Mouse (Mus musculus) neural tube, embryonic 13.5 days (tissue): ENCODE measurements around the gene Cox7a2l. TPM values are rescaled to one million over a fixed set of nuclear protein-coding genes. Genes with fewer than 3 reads are reported as not detected.

ENCODE experiments used
- ATAC-seq: fragments of 200-750 bp; cut with Nextera tagmentation; 2 replicates; pipeline ENCODE4 v1.8.0; 2017; ENCODE audit warnings: low read depth, mild to moderate bottlenecking, moderate TSS enrichment, moderate library complexity
- H3K27ac ChIP-seq: fragments of 300-500 bp; sonication (generic); replicated peaks from 2 replicates; pipeline ENCODE4 v1.5.1; 2015; ENCODE audit warnings: moderate library complexity, mild to moderate bottlenecking, inconsistent platforms
- H3K27me3 ChIP-seq: fragments of 300-500 bp; sonication (generic); 2 replicates; pipeline ENCODE4 v1.6.1; 2015; ENCODE audit warnings: mild to moderate bottlenecking, inconsistent platforms
- H3K36me3 ChIP-seq: fragments of 300-500 bp; sonication (generic); 2 replicates; pipeline ENCODE4 v1.6.1; 2015; ENCODE audit warnings: mild to moderate bottlenecking, inconsistent platforms
- H3K4me1 ChIP-seq: fragments of 300-500 bp; sonication (generic); replicated peaks from 2 replicates; pipeline ENCODE4 v1.6.1; 2015; ENCODE audit warnings: inconsistent platforms
- H3K4me2 ChIP-seq: fragments of 300-500 bp; sonication (generic); 2 replicates; pipeline ENCODE4 v1.6.1; 2015; ENCODE audit warnings: inconsistent platforms, mild to moderate bottlenecking, moderate library complexity
- H3K4me3 ChIP-seq: fragments of 300-500 bp; sonication (generic); 2 replicates; pipeline ENCODE4 v1.5.1; 2015; ENCODE audit warnings: mild to moderate bottlenecking, inconsistent platforms
- H3K9ac ChIP-seq: fragments of 300-500 bp; sonication (generic); 2 replicates; pipeline ENCODE4 v1.6.1; 2015; ENCODE audit warnings: moderate library complexity, mild to moderate bottlenecking, inconsistent platforms
- H3K9me3 ChIP-seq: fragments of 300-500 bp; sonication (generic); 2 replicates; pipeline ENCODE4 v1.6.1; 2016; ENCODE audit warnings: inconsistent platforms
- WGBS: fragments of 180-500 bp; shearing (Covaris S2); methylation state at CpG from one replicate; pipeline ENCODE4 v1.1.7; 2015; 5-methylcytosine and 5-hydroxymethylcytosine counted together
- polyA plus RNA-seq: library from polyadenylated mRNA; unstranded; fragments of >200 nt; fragmentation: Nextera tagmentation; extraction: Ambion mirVana; gene quantifications from 2 replicates; pipeline ENCODE4 v1.2.1, GENCODE M21; 2015

The Cox7a2l gene
- polyA plus RNA-seq, 1 experiment from 2014 or later: 192 TPM

DNA sequence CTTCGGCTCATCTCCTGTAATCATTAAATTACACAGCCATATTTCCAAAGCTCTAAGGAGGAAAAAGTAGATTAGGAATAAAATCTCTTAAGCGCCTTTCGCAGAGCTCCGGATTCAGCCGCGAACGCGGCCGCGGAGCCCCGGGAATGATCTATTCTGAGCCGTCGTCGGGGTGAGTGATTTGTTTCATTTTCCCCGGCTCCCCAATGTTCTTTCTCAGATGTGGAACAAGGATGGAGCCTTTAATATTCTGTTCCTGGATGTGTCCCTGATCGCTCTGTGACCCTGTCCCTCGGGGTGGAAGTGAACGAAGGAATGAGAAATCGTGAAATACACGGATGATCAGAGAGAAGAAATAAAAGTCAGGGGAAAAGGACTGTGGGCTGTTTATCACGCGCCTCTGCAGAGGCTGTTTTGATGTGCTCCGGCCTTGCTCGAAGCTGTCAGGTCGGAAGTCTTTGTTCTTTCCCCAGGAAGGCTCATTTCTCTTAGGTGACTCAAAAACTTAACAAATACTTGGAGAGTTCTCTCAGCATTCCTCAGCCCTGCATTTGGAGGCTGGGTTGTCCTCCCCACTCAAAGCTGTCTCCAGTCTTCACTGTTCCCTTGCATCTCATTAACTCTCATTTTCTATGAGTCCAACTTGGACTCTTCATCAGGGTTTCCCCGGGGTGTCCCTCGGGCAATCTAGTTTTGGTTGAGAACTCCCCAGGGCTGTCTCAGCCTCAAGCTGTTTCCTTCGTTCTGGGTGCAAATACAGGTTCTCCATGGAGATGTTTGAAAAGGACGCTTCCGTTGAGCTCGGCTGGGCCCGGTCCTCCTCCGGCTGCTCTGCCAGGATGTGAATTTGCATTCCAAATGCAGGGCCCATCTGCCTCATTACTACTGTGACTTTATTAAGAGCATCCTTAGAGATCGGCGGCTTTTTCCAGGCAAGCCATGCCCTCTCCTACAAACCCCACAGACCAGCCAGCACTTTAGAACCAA is 28.9 kb upstream of the Cox7a2l start:
- peak overlapping the region; percentile 21 for H3K4me3 ChIP-seq
- peaks cover 20% of the 10 kb centered on the region for H3K27me3 ChIP-seq
- peak overlapping the region; percentile 22 for H3K9ac ChIP-seq
- H3K4me1 ChIP-seq: peaks cover 30% of the 10 kb centered on the region
- ATAC-seq: peak; percentile 65
- H3K4me2 ChIP-seq: peak overlapping the region; percentile 51
- 3% methylated on average over 35 of the region's 35 CpGs for WGBS
- no peaks in the 10 kb centered on the region for H3K36me3 ChIP-seq
- H3K9me3 ChIP-seq: no peaks in the 10 kb centered on the region
- peak overlapping the region; percentile 63 for H3K27ac ChIP-seq

DNA sequence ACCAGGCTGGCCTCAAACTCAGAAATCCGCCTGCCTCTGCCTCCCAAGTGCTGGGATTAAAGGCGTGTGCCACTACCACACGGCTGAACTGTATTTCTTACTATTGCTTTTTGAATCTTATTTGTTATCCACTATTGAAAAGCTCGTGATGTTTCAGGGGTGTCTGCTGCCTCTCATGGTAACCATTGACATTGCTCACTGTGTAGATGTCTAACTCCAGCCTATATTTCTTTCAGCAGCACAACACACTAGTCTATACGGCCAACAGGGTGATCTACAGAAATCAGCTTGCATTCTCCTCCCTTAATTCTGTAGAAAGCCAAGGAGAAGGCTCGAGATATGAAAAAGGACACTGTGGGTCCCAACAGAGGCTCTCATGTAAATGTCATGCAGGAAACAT is 28.1 kb upstream of the Cox7a2l start:
- H3K36me3 ChIP-seq: no peaks in the 10 kb centered on the region
- no peak overlapping the region; the same call in 1 of the 2 replicates for H3K9ac ChIP-seq
- peak overlapping the region; percentile 51 for H3K4me2 ChIP-seq
- H3K9me3 ChIP-seq: no peaks in the 10 kb centered on the region
- H3K27ac ChIP-seq: 0 out of 2 replicates have a peak overlapping the region, but pooled peaks have one; percentile 63
- WGBS: 61% methylated on average over 6 of the region's 6 CpGs
- peaks cover 30% of the 10 kb centered on the region for H3K4me1 ChIP-seq
- no peak for ATAC-seq
- H3K4me3 ChIP-seq: no peak overlapping the region
- peaks cover 20% of the 10 kb centered on the region for H3K27me3 ChIP-seq

DNA sequence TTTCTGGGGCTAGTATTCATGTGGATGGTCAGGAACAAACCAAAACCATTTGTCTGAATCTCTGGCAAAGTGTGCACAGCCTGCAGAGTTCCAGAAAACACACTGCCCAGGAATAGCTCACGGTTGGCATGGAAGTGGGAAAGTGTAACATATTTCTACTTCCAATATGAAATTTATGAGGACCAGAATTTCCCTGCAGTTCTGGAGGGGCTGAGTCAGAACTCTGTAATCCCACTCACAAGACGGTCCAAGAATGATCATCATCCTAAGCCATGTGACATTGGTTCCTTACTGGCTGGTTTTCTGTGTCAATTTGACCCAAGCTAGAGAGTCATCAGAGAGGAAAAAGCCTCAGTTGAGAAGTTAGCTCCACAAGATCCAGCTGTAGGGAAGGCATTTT is 25.3 kb upstream of the Cox7a2l start:
- H3K4me3 ChIP-seq: no peak overlapping the region
- H3K9me3 ChIP-seq: no peaks in the 10 kb centered on the region
- H3K4me2 ChIP-seq: no peak overlapping the region
- peaks cover 26% of the 10 kb centered on the region for H3K4me1 ChIP-seq
- H3K9ac ChIP-seq: no peak overlapping the region
- peaks cover 6% of the 10 kb centered on the region for H3K27me3 ChIP-seq
- WGBS: 91% methylated on average over 2 of the region's 2 CpGs
- no peak for ATAC-seq
- H3K36me3 ChIP-seq: no peaks in the 10 kb centered on the region
- no peak overlapping the region for H3K27ac ChIP-seq

DNA sequence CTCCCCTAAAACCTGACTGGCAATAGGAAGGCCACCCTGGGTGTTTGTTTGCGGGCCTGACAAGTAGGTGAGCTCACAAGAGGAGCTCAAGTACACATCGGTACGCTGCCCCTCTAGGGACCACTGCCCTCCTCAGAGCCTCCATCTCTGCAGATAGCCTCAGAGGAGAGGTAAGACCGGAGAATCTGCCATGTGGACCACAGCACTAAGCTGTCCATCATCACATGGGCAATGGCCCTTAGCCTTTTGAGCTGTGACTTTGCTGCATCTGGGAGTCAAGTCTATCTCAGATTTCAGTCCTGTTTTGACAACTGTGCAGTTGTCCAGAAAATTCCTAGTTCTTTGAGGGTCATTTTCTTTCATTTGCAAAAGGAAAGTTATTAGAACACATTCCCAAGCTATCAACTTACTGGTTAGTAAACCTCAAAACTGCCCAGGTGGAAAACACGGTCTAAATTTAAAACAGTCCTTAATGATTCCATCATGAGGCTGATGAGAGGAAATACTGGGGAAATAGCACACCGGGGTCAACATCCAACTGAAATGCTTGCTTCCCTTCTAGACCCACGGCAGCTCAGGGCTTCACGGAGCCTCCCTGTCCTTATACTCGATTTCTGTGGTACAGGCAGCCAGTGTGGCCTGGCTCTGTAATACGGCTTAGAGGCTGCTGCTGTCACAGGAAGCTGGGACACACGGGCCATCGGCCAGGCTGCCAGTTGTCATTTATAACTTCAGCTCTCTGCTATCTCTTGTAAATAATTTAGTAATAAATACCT is 22.3 kb upstream of the Cox7a2l start:
- 74% methylated on average over 12 of the region's 12 CpGs for WGBS
- H3K36me3 ChIP-seq: no peaks in the 10 kb centered on the region
- H3K9ac ChIP-seq: no peak overlapping the region
- peaks cover 3% of the 10 kb centered on the region; the same call in 1 of the 2 replicates for H3K4me1 ChIP-seq
- ATAC-seq: no peak
- H3K4me3 ChIP-seq: no peak overlapping the region
- no peaks in the 10 kb centered on the region for H3K27me3 ChIP-seq
- H3K4me2 ChIP-seq: no peak overlapping the region
- no peak overlapping the region for H3K27ac ChIP-seq
- H3K9me3 ChIP-seq: no peaks in the 10 kb centered on the region

DNA sequence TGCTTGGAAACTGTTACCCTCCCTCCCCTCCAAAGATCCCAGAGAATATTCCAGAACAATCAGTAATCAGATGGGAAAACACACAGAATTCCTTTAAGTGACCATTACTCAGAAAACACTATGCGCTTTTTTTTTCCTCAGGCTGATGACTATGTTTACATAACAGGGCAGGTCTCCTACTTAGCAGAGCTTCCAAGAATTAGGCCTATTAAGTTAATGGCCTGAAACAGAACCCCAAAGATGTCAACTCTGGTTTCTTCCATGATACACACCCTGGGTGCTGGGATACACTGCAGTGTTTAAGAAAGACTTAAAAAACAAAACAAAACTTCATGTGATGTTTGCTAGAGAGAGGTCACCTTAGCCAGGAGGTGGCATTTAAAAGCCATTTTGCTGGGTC is 21.6 kb upstream of the Cox7a2l start:
- H3K27me3 ChIP-seq: no peaks in the 10 kb centered on the region
- no peak for ATAC-seq

DNA sequence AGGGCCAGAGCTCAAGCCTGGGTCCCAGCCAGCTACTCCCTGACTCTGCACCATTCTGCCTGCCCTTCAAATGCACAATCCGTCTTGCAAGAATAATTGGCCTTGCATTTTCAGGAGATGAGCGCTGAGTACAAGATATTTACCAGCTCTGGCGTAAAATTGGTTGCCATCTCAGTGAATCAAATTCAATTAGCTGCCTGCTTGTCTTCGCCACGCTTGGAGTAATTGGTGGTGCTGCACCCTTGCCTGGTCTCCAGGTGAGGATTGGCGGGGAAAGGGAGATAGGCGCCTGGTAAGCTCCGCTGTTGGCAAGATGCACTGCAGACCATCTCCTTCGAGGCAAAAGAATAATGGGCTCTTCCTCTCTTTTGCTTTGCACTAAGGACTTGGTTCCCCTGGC is 21.0 kb upstream of the Cox7a2l start:
- H3K4me1 ChIP-seq: peaks cover 3% of the 10 kb centered on the region; the same call in 1 of the 2 replicates
- WGBS: 57% methylated on average over 9 of the region's 9 CpGs
- H3K27ac ChIP-seq: peak overlapping the region; percentile 38; the same call in 1 of the 2 replicates
- no peak overlapping the region for H3K9ac ChIP-seq
- H3K4me2 ChIP-seq: no peak overlapping the region
- no peak for ATAC-seq
- H3K9me3 ChIP-seq: no peaks in the 10 kb centered on the region
- H3K27me3 ChIP-seq: no peaks in the 10 kb centered on the region
- H3K36me3 ChIP-seq: no peaks in the 10 kb centered on the region
- no peak overlapping the region for H3K4me3 ChIP-seq

More for the DNA sequence above, 21.6 kb upstream of the Cox7a2l start:
- 67% methylated on average over 1 of the region's 1 CpGs for WGBS
- Histone ChIP-seq H3K9me3 (no peaks in the 10 kb centered on the region), H3K9ac (no peak overlapping the region), H3K36me3 (no peaks in the 10 kb centered on the region), H3K4me3 (no peak overlapping the region), H3K4me2 (no peak overlapping the region), H3K4me1 (peaks cover 3% of the 10 kb centered on the region; the same call in 1 of the 2 replicates), H3K27ac (peak overlapping the region; percentile 38; the same call in 1 of the 2 replicates)

DNA sequence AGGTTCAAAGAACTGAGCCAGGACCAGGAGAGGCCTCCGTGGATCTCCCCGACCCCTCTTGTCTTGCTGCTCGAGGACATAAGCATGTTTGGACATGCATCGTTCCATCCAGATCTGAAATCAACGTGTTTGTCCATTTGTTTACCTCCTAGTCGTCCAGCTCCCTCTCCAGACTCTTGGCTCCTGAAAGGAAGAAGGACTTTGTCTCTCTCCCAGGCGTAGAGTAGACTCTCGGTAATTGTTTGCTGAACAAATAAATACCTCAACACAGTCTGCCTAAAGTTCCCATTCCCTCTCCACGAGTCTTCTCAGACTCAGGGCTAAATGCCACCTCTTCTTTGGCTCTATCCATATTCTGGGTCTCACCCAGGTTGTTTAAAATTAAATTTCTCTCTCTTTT is 16.0 kb upstream of the Cox7a2l start:
- no peak overlapping the region for H3K27ac ChIP-seq
- H3K9ac ChIP-seq: no peak overlapping the region
- H3K27me3 ChIP-seq: no peaks in the 10 kb centered on the region
- H3K4me2 ChIP-seq: no peak overlapping the region
- peaks cover under 1% of the 10 kb centered on the region for H3K4me1 ChIP-seq
- no peaks in the 10 kb centered on the region for H3K9me3 ChIP-seq
- no peak overlapping the region for H3K4me3 ChIP-seq
- no peak for ATAC-seq
- H3K36me3 ChIP-seq: no peaks in the 10 kb centered on the region
- WGBS: 86% methylated on average over 9 of the region's 9 CpGs

DNA sequence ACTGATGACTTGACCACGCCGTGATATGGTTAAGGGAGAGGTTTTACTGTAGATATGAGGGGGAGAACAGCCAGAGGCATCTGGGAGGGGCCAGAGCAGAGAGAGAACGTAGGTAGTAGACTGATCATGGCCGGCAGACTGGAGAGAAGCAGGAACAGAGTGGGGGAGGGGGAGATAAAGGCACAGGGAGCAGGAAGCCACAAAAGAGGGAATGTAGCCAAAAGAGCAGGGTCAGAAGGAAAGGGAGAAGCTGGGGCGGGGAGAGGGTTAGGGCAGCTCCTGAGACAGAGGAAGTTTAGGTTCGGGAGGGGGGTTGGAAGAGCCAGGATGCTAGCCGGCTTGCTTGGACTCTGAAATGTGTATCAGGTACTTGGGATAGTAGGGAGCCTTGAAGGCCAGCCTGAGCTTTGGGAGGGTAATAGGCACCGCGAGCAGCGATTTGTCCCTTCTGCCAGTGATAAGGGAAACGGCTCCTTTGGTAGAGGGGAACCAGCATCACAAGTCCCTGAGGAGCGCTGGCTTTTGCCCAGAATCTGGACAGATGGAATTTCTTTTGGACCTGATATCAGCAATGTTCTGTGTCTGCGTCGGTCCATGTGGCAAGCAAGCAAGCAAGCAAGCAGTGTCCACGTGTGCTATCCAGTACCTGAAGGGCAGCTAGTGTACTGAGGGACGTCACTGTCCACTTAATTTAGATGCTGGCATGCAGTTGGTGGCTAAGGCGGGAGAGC is 10.7 kb upstream of the Cox7a2l start:
- peak overlapping the region; percentile 5; the same call in 1 of the 2 replicates for H3K4me3 ChIP-seq
- H3K27ac ChIP-seq: peak overlapping the region; percentile 20; the same call in 1 of the 2 replicates
- H3K9me3 ChIP-seq: no peaks in the 10 kb centered on the region
- peak overlapping the region; percentile 34 for H3K4me2 ChIP-seq
- peaks cover 35% of the 10 kb centered on the region for H3K4me1 ChIP-seq
- WGBS: 25% methylated on average over 17 of the region's 17 CpGs
- H3K9ac ChIP-seq: peak overlapping the region; percentile 22; the same call in 1 of the 2 replicates
- no peaks in the 10 kb centered on the region for H3K36me3 ChIP-seq
- H3K27me3 ChIP-seq: no peaks in the 10 kb centered on the region; the same call in 1 of the 2 replicates
- peak; percentile 68 for ATAC-seq

DNA sequence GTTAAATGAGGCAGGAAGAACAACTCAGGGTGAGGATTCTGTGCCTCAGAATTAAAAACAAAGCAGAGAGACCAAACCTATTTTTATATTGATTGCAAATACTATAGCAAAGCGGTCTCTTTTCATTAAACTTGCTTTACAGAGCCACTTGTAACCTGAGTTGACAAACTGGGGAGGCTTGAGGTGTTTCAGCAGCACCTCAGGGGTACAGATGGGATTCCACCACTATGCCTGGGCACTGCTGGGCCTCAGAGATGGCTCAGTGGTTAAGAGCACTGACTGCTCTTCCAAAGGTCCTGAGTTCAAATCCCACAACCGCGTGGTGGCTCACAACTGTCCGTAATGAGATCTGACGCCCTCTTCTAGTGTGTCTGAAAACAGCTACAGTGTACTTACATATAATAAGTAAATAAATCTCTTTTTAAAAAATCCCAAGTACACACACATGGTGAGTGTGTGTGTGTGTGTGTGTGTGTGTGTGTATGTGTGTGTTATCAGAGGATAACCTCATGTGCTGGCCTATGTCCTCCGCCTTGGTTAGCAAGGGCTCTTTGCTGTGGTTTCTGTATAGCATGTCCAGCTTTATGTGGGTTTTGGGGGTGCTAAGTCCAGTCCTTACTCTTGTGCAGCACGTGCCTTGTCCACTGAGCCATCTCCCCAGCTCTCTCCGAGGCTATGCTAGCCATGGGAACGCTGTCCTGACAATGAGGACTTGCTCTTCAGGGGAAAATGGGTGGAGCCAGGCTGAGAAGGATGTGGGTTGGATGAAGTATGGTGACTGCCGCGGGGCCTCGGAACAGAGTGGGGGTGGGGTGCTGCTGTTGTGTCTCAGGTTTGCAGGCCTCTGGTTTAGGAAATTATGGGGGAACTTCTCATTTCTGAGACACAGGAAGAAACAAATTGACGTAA is 9.7 kb upstream of the Cox7a2l start:
- peaks cover 35% of the 10 kb centered on the region for H3K4me1 ChIP-seq
- peak; percentile 82 for ATAC-seq
- 0 out of 2 replicates have a peak overlapping the region, but pooled peaks have one; percentile 22 for H3K9ac ChIP-seq
- H3K36me3 ChIP-seq: no peaks in the 10 kb centered on the region
- WGBS: 24% methylated on average over 13 of the region's 13 CpGs
- H3K27ac ChIP-seq: peak overlapping the region; percentile 20; the same call in 1 of the 2 replicates
- 0 out of 2 replicates have a peak overlapping the region, but pooled peaks have one; percentile 5 for H3K4me3 ChIP-seq
- no peaks in the 10 kb centered on the region for H3K9me3 ChIP-seq
- H3K27me3 ChIP-seq: no peaks in the 10 kb centered on the region; the same call in 1 of the 2 replicates
- H3K4me2 ChIP-seq: peak overlapping the region; percentile 34; the same call in 1 of the 2 replicates

DNA sequence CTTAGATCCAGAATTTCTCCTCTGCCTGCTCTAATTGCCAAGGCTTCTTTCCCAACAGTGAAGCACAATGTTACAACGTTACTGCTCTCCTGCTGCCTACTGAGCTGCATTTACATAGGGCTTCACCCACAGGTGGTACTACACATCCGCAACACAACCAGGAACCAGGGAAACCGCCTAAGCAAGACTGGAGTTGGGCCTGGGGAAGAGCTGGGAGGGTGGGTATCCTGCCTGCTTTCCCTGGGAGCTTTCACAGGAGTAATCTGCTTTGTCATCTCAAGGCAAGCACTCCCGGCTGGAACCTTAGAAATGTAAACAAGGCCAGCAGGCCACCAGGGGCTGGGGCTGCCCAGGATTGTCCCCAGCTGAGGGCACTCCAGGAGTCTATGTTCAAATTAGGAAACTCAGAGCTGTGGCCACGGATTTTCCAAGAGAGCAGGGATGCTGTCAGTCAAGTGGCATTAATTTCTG is 9.0 kb upstream of the Cox7a2l start:
- H3K9ac ChIP-seq: no peak overlapping the region
- peaks cover 35% of the 10 kb centered on the region for H3K4me1 ChIP-seq
- H3K4me2 ChIP-seq: peak overlapping the region; percentile 14; the same call in 1 of the 2 replicates
- no peaks in the 10 kb centered on the region for H3K9me3 ChIP-seq
- no peak for ATAC-seq
- no peaks in the 10 kb centered on the region; the same call in 1 of the 2 replicates for H3K27me3 ChIP-seq
- H3K4me3 ChIP-seq: no peak overlapping the region
- H3K27ac ChIP-seq: peak overlapping the region; percentile 20
- no peaks in the 10 kb centered on the region for H3K36me3 ChIP-seq
- 8% methylated on average over 5 of the region's 5 CpGs for WGBS
